Mouse (Mus musculus) neural tube, embryonic 14.5 days (tissue): Measurements from ENCODE around the gene Upk1b. TPM values are rescaled to one million over a fixed set of nuclear protein-coding genes. Genes with fewer than 3 reads are reported as not detected.

Source experiments
- ATAC-seq: fragments of 200-750 bp; cut with Nextera tagmentation; 2 replicates; pipeline ENCODE4 v1.8.0; 2017; ENCODE audit warnings: low read depth, mild to moderate bottlenecking, moderate TSS enrichment, moderate library complexity
- H3K27ac ChIP-seq: fragments of 300-500 bp; sonication (generic); 2 replicates; pipeline ENCODE4 v1.5.1; 2014; ENCODE audit warnings: low read depth, mild to moderate bottlenecking, control low read depth, low read length, moderate library complexity, mixed read lengths
- H3K27me3 ChIP-seq: fragments of 300-500 bp; sonication (generic); 2 replicates; pipeline ENCODE4 v1.6.1; 2014; ENCODE audit warnings: low read length; ENCODE audit not compliant: control insufficient read depth, insufficient read depth
- H3K36me3 ChIP-seq: fragments of 300-500 bp; sonication (generic); 2 replicates; pipeline ENCODE4 v1.6.1; 2014; ENCODE audit warnings: low read length, mixed read lengths; ENCODE audit not compliant: control insufficient read depth, insufficient read depth
- H3K4me1 ChIP-seq: fragments of 300-500 bp; sonication (generic); 2 replicates; pipeline ENCODE4 v1.6.1; 2014; ENCODE audit warnings: low read length; ENCODE audit not compliant: control insufficient read depth, insufficient read depth
- H3K4me2 ChIP-seq: fragments of 300-500 bp; sonication (generic); 2 replicates; pipeline ENCODE4 v1.6.1; 2014; ENCODE audit warnings: mild to moderate bottlenecking, low read depth, low read length, control low read depth
- H3K4me3 ChIP-seq: fragments of 300-500 bp; sonication (generic); 2 replicates; pipeline ENCODE4 v1.5.1; 2014; ENCODE audit warnings: low read depth, low read length, control low read depth, mixed read lengths
- H3K9ac ChIP-seq: fragments of 300-500 bp; sonication (generic); replicated peaks from 2 replicates; pipeline ENCODE4 v1.6.1; 2014; ENCODE audit warnings: low read depth, mild to moderate bottlenecking, control low read depth, low read length, mixed read lengths
- H3K9me3 ChIP-seq: fragments of 300-500 bp; sonication (generic); 2 replicates; pipeline ENCODE4 v1.6.1; 2016; ENCODE audit warnings: low read length; ENCODE audit not compliant: control insufficient read depth
- WGBS: fragments of 180-500 bp; shearing (Covaris S2); extraction: QIAGEN DNeasy Blood & Tissue Kit; methylation state at CpG from one replicate; pipeline ENCODE4 v1.1.7; 2014; 5-methylcytosine and 5-hydroxymethylcytosine counted together
- polyA plus RNA-seq: library from polyadenylated mRNA; unstranded; fragments of >200 nt; fragmentation: Nextera tagmentation; extraction: Ambion mirVana; gene quantifications from 2 replicates; pipeline ENCODE4 v1.2.1, GENCODE M21; 2014

Gene Upk1b
- polyA plus RNA-seq, 1 experiment from 2014 or later, result not detected

- 81% methylated on average over 8 of the region's 8 CpGs for WGBS
- Histone ChIP-seq H3K27me3 (no peaks in the 10 kb centered on the region), H3K36me3 (no peaks in the 10 kb centered on the region), H3K4me1 (no peaks in the 10 kb centered on the region), H3K4me3 (no peak overlapping the region), H3K4me2 (no peak overlapping the region), H3K9me3 (no peaks in the 10 kb centered on the region), H3K27ac (no peak overlapping the region), H3K9ac (no peak overlapping the region)
- no peak for ATAC-seq
These were observed 75.9 kb downstream of the Upk1b start for GRCm38 (mm10) chr16:38724256-38724655.

Other genes with a start within 250 kb of the Upk1b start
- gene Tmem39a, start 241.6 kb downstream of the Upk1b start, polyA plus RNA-seq, result 30.8 and 44.0 TPM in 2 replicates
- gene Arhgap31, start 87.1 kb downstream of the Upk1b start, polyA plus RNA-seq, result 3.8 and 7.8 TPM in 2 replicates
- 32.7 and 34.9 TPM in 2 replicates for gene B4galt4, start 58.1 kb downstream of the Upk1b start, polyA plus RNA-seq
- not detected in 2 replicates for gene 4930435E12Rik, start 28.4 kb upstream of the Upk1b start, polyA plus RNA-seq
- 3.5 and 3.7 TPM in 2 replicates for gene Igsf11, start 92.3 kb upstream of the Upk1b start, polyA plus RNA-seq